In genomic region chr12:70104776-70105420, GRCm38 (mm10) we compare ENCODE assay signal across 12 mouse cellular contexts. TPM values are rescaled to one million over a fixed set of nuclear protein-coding genes. Genes with fewer than 3 reads are reported as not detected.
DNase-seq lines count a peak whose midpoint lies in the region; ATAC-seq lines count a peak whose summit lies in the region.
"Had no signal": no experiment of that assay in that cellular context is flagged by ENCODE, and none has a peak within 500 bp of the region (broad histone marks: within the 10 kb centered on the region; RNA-seq: fewer than 3 reads in every experiment).

No protein-coding gene starts in this region.

- H3K27me3 ChIP-seq in hindbrain, embryonic 12.5 days, result no peaks in the 10 kb centered on the region
- H3K27me3 ChIP-seq in hindbrain, embryonic 16.5 days (replicated peaks; ENCODE audit: control insufficient read depth, insufficient read depth, low read length), result no peaks in the 10 kb centered on the region
- H3K27me3 ChIP-seq in kidney, embryonic 14.5 days (ENCODE audit: control insufficient read depth, insufficient read depth, low read length), result no peaks in the 10 kb centered on the region
- H3K27me3 ChIP-seq: heart, embryonic 15.5 days; megakaryocyte, embryonic 14.5 days had no signal

- H3K4me1 ChIP-seq in hindbrain, embryonic 12.5 days, result peaks cover 54% of the 10 kb centered on the region
- H3K4me1 ChIP-seq in hindbrain, embryonic 16.5 days (ENCODE audit: control insufficient read depth, insufficient read depth, low read depth, low read length), result peaks cover 40% of the 10 kb centered on the region
- peaks cover 28% of the 10 kb centered on the region for H3K4me1 ChIP-seq in kidney, embryonic 14.5 days (ENCODE audit: control insufficient read depth, insufficient read depth, low read length)

- H3K9me3 ChIP-seq in hindbrain, embryonic 12.5 days (replicated peaks), result no peaks in the 10 kb centered on the region
- H3K9me3 ChIP-seq in hindbrain, embryonic 16.5 days (ENCODE audit: control insufficient read depth, low read length), result no peaks in the 10 kb centered on the region
- H3K9me3 ChIP-seq in kidney, embryonic 14.5 days (ENCODE audit: control insufficient read depth, low read length), result no peaks in the 10 kb centered on the region
- H3K9me3 ChIP-seq: heart, embryonic 15.5 days; megakaryocyte, embryonic 14.5 days had no signal

- peaks cover 10% of the 10 kb centered on the region; the same call in 1 of the 2 replicates for H3K36me3 ChIP-seq in hindbrain, embryonic 12.5 days
- 0 out of 2 replicates have a peak, but pooled peaks cover 2% of the 10 kb centered on the region for H3K36me3 ChIP-seq in hindbrain, embryonic 16.5 days (ENCODE audit: control insufficient read depth, insufficient read depth, low read length)
- H3K36me3 ChIP-seq in kidney, embryonic 14.5 days (ENCODE audit: control insufficient read depth, insufficient read depth, low read length), result peaks cover 5% of the 10 kb centered on the region; the same call in 1 of the 2 replicates

- H3K9ac ChIP-seq in hindbrain, embryonic 12.5 days, result no peak overlapping the region
- H3K9ac ChIP-seq in hindbrain, embryonic 16.5 days (ENCODE audit: low read depth, low read length), result no peak overlapping the region
- no peak overlapping the region for H3K9ac ChIP-seq in kidney, embryonic 14.5 days (ENCODE audit: low read depth, low read length)
- H3K9ac ChIP-seq: heart, embryonic 15.5 days had no signal

- no peak for ATAC-seq in hindbrain, embryonic 12.5 days (ENCODE audit: low FRiP score)
- ATAC-seq in hindbrain, embryonic 16.5 days, result no peak
- ATAC-seq in kidney, embryonic 14.5 days (ENCODE audit: low FRiP score, low TSS enrichment), result no peak

- peak overlapping the region; percentile 40; the same call in 1 of the 2 replicates for H3K27ac ChIP-seq in hindbrain, embryonic 12.5 days
- H3K27ac ChIP-seq in hindbrain, embryonic 16.5 days (ENCODE audit: low read depth, low read length), result no peak overlapping the region
- H3K27ac ChIP-seq in kidney, embryonic 14.5 days (ENCODE audit: low read depth, low read length), result 0 out of 2 replicates have a peak overlapping the region, but pooled peaks have one; percentile 9
- H3K27ac ChIP-seq: heart, embryonic 15.5 days had no signal

- 18% methylated on average over 5 of the region's 5 CpGs for WGBS in hindbrain, embryonic 12.5 days
- WGBS in hindbrain, embryonic 16.5 days, result 14% methylated on average over 5 of the region's 5 CpGs
- 25% methylated on average over 5 of the region's 5 CpGs for WGBS in kidney, embryonic 14.5 days

- peak; percentile 58 for DNase-seq in T-cell, adult 2 months (ENCODE audit: low spot score)
- DNase-seq in thymus, postnatal 0 days (ENCODE audit: low spot score), result peak; percentile 68
- no peak for DNase-seq in layer of hippocampus, adult 9-10 months (ENCODE audit: low spot score)
- DNase-seq in lung, postnatal 10 days, result no peak
- DNase-seq in urinary bladder, postnatal 14 days (ENCODE audit: low spot score), result no peak
- DNase-seq: adrenal gland, postnatal 25 days had no signal

- no peak overlapping the region for H3K4me3 ChIP-seq in hindbrain, embryonic 12.5 days
- H3K4me3 ChIP-seq in hindbrain, embryonic 16.5 days (ENCODE audit: low read length), result no peak overlapping the region
- no peak overlapping the region for H3K4me3 ChIP-seq in kidney, embryonic 14.5 days (ENCODE audit: low read length)
- H3K4me3 ChIP-seq: heart, embryonic 15.5 days; megakaryocyte, embryonic 14.5 days had no signal

- H3K4me2 ChIP-seq in hindbrain, embryonic 12.5 days (replicated peaks), result no peak overlapping the region
- H3K4me2 ChIP-seq in hindbrain, embryonic 16.5 days (ENCODE audit: low read length), result no peak overlapping the region
- H3K4me2 ChIP-seq in kidney, embryonic 14.5 days (replicated peaks; ENCODE audit: low read depth, low read length), result no peak overlapping the region
- H3K4me2 ChIP-seq: heart, embryonic 15.5 days had no signal

RNA-seq across cellular contexts. Expression of gene Nin, which starts 8.6 kb away (rescaled TPM):
- 15.7 and 17.0 TPM in 2 replicates for polyA plus RNA-seq in hindbrain, embryonic 12.5 days (2016; fragmentation: Nextera tagmentation; extraction: Ambion mirVana)
- polyA plus RNA-seq in hindbrain, embryonic 16.5 days (2015; fragmentation: Nextera tagmentation; extraction: Ambion mirVana), result 9.4 and 10.8 TPM in 2 replicates
- polyA plus RNA-seq in kidney, embryonic 14.5 days (2014; fragmentation: Nextera tagmentation; extraction: Ambion mirVana), result 10.8 and 20.3 TPM in 2 replicates
- polyA plus RNA-seq in thymus, postnatal 0 days (2015; fragmentation: Nextera tagmentation; extraction: Ambion mirVana), result 9.1 and 11.4 TPM in 2 replicates

RNA-seq across cellular contexts. Expression of gene Abhd12b, which starts 49.0 kb away (rescaled TPM):
- not detected in 2 replicates for polyA plus RNA-seq in hindbrain, embryonic 12.5 days (2016; fragmentation: Nextera tagmentation; extraction: Ambion mirVana)
- polyA plus RNA-seq in hindbrain, embryonic 16.5 days (2015; fragmentation: Nextera tagmentation; extraction: Ambion mirVana), result 0.18 and 0.27 TPM in 2 replicates
- polyA plus RNA-seq in kidney, embryonic 14.5 days (2014; fragmentation: Nextera tagmentation; extraction: Ambion mirVana), result not detected in 2 replicates
- 0.19 TPM in 1 of 2 replicates, not detected in the other for polyA plus RNA-seq in thymus, postnatal 0 days (2015; fragmentation: Nextera tagmentation; extraction: Ambion mirVana)
- polyA plus RNA-seq: liver, adult 2 months had no signal

Comparison
In these comparisons a context has a peak if more than half of its experiments do, and no peak if none do; other contexts are left out.
1. DNase-seq: peak in T-cell, adult 2 months (single experiment) and thymus, postnatal 0 days (single experiment); none in layer of hippocampus, adult 9-10 months (single experiment), lung, postnatal 10 days (single experiment) and urinary bladder, postnatal 14 days (single experiment).